Mouse (Mus musculus) layer of hippocampus, adult 9-10 months (tissue): ENCODE results near the gene Gm10717.
"Not testable (repeated sequence)": the region's sequence is repeated elsewhere in the genome, so short reads cannot be mapped to it uniquely, and the experiment has no call there.

Source experiments
- DNase-seq: peaks from one replicate; pipeline ENCODE4 v3.0.0; 2022; ENCODE audit warnings: low spot score

Gene Gm10717

DNA sequence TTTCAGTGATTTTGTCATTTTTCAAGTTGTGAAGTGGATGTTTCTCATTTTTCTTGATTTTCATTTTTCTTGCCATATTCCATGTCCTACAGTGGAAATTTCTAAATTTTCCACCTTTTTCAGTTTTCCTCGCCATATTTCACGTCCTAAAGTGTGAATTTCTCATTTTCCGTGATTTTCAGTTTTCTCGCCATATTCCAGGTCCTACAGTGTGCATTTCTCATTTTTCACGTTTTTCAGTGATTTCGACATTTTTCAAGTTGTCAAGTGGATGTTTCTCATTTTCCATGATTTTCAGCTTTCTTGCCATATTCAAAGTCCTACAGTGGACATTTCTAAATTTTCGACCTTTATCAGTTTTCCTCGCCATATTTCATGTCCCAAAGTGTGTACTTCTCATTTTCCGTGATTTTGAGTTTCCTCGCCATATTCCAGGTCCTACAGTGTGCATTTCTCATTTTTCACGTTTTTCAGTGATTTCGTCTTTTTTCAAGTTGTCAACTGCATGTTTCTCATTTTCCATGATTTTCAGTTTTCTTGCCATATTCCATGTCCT lies at the start of gene Gm10717:
Gene Gm10717 (plus strand): TSS at position 506 of the 556 bp plus-strand sequence.
- peak; percentile 24 for DNase-seq

DNA sequence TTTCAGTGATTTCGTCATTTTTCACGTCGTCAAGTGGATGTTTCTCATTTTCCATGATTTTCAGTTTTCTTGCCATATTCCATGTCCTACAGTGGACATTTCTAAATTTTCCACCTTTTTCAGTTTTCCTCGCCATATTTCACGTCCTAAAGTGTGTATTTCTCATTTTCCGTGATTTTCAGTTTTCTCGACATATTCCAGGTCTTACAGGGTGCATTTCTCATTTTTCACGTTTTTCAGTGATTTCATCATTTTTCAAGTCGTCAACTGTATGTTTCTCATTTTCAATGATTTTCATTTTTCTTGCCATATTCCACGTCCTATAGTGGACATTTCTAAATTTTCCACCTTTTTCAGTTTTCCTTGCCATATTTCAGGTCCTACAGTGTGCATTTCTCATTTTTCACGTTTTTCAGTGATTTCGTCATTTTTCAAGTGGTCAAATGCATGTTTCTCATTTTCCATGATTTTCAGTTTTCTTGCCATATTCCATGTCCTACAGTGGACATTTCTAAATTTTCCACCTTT lies 24.7 kb upstream of the Gm10717 start, which contains the start of gene Gm10722:
Gene Gm10722 (plus strand): TSS at position 478 of the 528 bp plus-strand sequence.
- DNase-seq = not testable (repeated sequence)

DNA sequence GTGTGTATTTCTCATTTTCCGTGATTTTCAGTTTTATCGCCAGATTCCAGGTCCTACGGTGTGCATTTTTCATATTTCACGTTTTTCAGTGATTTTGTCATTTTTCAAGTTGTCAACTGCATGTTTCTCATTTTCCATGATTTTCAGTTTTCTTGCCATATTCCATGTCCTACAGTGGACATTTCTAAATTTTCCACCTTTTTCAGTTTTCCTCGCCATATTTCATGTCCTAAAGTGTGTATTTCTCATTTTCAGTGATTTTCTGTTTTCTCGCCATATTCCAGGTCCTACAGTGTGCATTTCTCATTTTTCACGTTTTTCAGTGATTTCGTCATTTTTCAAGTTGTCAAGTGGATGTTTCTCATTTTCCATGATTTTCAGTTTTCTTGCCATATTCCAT lies 24.2 kb upstream of the Gm10717 start:
- peak; percentile 20 for DNase-seq

DNA sequence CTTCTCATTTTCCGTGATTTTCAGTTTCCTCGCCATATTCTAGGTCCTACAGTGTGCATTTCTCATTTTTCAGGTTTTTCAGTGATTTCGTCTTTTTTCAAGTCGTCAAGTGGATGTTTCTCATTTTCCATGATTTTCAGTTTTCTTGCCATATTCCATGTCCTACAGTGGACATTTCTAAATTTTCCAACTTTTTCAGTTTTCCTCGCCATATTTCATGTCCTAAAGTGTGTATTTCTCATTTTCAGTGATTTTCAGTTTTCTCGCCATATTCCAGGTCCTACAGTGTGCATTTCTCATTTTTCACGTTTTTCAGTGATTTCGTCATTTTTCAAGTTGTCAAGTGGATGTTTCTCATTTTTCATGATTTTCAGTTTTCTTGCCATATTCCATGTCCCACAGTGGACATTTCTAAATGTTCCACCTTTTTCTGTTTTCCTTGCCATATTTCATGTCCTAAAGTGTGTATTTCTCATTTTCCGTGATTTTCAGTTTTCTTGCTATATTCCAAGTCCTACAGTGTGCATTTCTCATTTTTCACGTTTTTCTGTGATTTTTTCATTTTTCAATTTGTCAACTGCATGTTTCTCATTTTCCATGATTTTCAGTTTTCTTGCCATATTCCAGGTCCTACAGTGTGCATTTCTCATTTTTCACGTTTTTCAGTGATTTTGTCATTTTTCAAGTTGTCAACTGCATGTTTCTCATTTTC lies 23.1 kb upstream of the Gm10717 start:
- peak; percentile 100 for DNase-seq

DNA sequence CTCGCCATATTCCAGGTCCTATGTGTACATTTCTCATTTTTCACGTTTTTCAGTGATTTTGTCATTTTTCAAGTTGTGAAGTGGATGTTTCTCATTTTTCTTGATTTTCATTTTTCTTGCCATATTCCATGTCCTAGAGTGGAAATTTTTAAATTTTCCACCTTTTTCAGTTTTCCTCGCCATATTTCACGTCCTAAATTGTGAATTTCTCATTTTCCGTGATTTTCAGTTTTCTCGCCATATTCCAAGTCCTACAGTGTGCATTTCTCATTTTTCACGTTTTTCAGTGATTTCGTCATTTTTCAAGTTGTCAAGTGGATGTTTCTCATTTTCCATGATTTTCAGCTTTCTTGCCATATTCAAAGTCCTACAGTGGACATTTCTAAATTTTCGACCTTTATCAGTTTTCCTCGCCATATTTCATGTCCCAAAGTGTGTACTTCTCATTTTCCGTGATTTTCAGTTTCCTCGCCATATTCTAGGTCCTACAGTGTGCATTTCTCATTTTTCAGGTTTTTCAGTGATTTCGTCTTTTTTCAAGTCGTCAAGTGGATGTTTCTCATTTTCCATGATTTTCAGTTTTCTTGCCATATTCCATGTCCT lies 22.3 kb upstream of the Gm10717 start, which contains the start of gene Gm11168:
Gene Gm11168 (plus strand): TSS at position 553 of the 603 bp plus-strand sequence.
- not testable (repeated sequence) for DNase-seq

DNA sequence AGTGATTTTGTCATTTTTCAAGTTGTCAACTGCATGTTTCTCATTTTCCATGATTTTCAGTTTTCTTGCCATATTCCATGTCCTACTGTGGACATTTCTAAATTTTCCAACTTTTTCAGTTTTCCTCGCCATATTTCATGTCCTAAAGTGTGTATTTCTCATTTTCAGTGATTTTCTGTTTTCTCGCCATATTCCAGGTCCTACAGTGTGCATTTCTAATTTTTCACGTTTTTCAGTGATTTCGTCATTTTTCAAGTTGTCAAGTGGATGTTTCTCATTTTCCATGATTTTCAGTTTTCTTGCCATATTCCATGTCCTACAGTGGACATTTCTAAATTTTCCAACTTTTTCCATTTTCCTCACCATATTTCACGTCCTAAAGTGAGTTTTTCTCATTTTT lies 19.0 kb upstream of the Gm10717 start:
- DNase-seq = not testable (repeated sequence)

DNA sequence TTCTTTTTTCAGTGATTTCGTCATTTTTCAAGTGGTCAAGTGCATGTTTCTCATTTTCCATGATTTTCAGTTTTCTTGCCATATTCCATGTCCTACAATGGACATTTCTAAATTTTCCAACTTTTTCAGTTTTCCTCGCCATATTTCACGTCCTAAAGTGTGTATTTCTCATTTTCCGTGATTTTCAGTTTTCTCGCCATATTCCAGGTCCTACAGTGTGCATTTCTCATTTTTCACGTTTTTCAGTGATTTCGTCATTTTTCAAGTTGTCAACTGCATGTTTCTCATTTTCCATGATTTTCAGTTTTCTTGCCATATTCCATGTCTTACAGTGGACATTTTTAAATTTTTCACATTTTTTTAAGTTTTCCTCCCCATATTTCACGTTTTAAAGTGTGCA lies 18.6 kb upstream of the Gm10717 start:
- DNase-seq = peak; percentile 100

DNA sequence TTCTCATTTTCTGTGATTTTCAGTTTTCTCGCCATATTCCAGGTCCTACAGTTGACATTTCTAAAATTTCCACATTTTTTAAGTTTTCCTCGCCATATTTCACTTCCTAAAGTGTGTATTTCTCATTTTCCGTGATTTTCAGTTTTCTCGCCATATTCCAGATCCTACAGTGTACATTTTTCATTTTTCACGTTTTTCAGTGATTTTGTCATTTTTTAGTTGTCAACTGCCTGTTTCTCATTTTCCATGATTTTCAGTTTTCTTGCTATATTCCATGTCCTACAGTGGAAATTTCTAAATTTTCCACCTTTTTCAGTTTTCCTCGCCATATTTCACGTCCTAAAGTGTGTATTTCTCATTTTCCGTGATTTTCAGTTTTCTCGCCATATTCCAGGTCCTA lies 17.9 kb upstream of the Gm10717 start:
- DNase-seq = not testable (repeated sequence)

DNA sequence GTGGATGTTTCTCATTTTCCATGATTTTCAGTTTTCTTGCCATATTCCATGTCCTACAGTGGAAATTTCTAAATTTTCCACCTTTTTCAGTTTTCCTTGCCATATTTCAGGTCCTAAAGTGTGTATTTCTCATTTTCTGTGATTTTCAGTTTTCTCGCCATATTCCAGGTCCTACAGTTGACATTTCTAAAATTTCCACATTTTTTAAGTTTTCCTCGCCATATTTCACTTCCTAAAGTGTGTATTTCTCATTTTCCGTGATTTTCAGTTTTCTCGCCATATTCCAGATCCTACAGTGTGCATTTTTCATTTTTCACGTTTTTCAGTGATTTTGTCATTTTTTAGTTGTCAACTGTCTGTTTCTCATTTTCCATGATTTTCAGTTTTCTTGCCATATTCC lies 15.9 kb upstream of the Gm10717 start:
- DNase-seq = not testable (repeated sequence)

DNA sequence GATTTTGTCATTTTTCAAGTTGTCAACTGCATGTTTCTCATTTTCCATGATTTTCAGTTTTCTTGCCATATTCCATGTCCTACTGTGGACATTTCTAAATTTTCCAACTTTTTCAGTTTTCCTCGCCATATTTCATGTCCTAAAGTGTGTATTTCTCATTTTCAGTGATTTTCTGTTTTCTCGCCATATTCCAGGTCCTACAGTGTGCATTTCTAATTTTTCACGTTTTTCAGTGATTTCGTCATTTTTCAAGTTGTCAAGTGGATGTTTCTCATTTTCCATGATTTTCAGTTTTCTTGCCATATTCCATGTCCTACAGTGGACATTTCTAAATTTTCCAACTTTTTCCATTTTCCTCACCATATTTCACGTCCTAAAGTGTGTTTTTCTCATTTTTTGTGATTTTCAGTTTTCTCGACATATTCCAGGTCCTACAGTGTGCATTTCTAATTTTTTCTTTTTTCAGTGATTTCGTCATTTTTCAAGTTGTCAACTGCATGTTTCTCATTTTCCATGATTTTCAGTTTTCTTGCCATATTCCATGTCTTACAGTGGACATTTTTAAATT lies 13.1 kb upstream of the Gm10717 start:
- DNase-seq = not testable (repeated sequence)

DNA sequence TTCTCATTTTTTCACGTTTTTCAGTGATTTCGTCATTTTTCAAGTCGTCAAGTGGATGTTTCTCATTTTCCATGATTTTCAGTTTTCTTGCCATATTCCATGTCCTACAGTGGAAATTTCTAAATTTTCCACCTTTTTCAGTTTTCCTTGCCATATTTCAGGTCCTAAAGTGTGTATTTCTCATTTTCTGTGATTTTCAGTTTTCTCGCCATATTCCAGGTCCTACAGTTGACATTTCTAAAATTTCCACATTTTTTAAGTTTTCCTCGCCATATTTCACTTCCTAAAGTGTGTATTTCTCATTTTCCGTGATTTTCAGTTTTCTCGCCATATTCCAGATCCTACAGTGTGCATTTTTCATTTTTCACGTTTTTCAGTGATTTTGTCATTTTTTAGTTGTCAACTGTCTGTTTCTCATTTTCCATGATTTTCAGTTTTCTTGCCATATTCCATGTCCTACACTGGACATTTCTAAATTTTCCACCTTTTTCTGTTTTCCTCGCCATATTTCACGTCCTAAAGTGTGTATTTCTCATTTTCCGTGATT lies 12.4 kb upstream of the Gm10717 start, which contains the start of gene Gm10721:
Gene Gm10721 (plus strand): TSS at position 408 of the 547 bp plus-strand sequence.
- not testable (repeated sequence) for DNase-seq

DNA sequence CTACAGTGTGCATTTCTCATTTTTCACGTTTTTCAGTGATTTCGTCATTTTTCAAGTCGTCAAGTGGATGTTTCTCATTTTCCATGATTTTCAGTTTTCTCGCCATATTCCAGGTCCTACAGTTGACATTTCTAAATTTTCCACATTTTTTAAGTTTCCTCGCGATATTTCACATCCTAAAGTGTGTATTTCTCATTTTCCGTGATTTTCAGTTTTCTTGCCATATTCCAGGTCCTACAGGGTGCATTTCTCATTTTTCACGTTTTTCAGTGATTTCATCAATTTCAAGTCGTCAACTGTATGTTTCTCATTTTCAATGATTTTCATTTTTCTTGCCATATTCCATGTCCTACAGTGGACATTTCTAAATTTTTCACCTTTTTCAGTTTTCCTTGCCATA lies 9.9 kb upstream of the Gm10717 start, which contains the start of gene Gm10720:
Gene Gm10720 (plus strand): TSS at position 301 of the 400 bp plus-strand sequence.
- DNase-seq = not testable (repeated sequence)

DNA sequence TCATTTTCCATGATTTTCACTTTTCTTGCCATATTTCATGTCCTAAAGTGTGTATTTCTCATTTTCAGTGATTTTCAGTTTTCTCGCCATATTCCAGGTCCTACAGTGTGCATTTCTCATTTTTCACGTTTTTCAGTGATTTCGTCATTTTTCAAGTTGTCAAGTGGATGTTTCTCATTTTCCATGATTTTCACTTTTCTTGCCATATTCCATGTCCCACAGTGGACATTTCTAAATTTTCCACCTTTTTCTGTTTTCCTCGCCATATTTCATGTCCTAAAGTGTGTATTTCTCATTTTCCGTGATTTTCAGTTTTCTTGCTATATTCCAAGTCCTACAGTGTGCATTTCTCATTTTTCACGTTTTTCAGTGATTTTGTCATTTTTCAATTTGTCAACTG lies 9.3 kb upstream of the Gm10717 start:
- not testable (repeated sequence) for DNase-seq

DNA sequence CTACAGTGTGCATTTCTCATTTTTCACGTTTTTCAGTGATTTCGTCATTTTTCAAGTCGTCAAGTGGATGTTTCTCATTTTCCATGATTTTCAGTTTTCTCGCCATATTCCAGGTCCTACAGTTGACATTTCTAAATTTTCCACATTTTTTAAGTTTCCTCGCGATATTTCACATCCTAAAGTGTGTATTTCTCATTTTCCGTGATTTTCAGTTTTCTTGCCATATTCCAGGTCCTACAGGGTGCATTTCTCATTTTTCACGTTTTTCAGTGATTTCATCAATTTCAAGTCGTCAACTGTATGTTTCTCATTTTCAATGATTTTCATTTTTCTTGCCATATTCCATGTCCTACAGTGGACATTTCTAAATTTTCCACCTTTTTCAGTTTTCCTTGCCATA lies 8.1 kb upstream of the Gm10717 start, which contains the start of gene Gm10719:
Gene Gm10719 (plus strand): TSS at position 301 of the 400 bp plus-strand sequence.
- DNase-seq = not testable (repeated sequence)

DNA sequence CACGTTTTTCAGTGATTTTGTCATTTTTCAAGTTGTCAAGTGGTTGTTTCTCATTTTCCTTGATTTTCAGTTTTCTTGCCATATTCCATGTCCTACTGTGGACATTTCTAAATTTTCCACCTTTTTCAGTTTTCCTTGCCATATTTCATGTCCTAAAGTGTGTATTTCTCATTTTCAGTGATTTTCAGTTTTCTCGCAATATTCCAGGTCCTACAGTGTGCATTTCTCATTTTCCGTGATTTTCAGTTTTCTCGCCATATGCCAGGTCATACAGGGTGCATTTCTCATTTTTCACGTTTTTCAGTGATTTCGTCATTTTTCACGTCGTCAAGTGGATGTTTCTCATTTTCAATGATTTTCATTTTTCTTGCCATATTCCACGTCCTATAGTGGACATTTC lies 6.3 kb upstream of the Gm10717 start:
- not testable (repeated sequence) for DNase-seq

DNA sequence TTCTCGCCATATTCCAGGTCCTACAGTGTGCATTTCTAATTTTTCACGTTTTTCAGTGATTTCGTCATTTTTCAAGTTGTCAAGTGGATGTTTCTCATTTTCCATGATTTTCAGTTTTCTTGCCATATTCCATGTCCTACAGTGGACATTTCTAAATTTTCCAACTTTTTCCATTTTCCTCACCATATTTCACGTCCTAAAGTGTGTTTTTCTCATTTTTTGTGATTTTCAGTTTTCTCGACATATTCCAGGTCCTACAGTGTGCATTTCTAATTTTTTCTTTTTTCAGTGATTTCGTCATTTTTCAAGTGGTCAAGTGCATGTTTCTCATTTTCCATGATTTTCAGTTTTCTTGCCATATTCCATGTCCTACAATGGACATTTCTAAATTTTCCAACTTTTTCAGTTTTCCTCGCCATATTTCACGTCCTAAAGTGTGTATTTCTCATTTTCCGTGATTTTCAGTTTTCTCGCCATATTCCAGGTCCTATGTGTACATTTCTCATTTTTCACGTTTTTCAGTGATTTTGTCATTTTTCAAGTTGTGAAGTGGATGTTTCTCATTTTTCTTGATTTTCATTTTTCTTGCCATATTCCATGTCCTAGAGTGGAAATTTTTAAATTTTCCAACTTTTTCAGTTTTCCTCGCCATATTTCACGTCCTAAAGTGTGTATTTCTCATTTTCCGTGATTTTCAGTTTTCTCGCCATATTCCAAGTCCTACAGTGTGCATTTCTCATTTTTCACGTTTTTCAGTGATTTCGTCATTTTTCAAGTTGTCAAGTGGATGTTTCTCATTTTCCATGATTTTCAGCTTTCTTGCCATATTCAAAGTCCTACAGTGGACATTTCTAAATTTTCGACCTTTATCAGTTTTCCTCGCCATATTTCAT lies 5.1 kb upstream of the Gm10717 start:
- DNase-seq = peak; percentile 43

DNA sequence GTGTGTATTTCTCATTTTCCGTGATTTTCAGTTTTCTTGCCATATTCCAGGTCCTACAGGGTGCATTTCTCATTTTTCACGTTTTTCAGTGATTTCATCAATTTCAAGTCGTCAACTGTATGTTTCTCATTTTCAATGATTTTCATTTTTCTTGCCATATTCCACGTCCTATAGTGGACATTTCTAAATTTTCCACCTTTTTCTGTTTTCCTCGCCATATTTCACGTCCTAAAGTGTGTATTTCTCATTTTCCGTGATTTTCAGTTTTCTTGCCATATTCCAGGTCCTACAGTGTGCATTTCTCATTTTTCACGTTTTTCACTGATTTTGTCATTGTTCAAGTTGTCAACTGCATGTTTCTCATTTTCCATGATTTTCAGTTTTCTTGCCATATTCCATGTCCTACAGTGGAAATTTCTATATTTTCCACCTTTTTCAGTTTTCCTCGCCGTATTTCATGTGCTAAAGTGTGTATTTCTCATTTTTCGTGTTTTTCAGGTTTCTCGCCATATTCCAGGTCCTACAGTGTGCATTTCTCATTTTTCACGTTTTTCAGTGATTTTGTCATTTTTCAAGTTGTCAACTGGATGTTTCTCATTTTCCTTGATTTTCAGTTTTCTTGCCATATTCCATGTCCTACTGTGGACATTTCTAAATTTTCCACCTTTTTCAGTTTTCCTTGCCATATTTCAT lies 2.8 kb upstream of the Gm10717 start:
- peak; percentile 92 for DNase-seq

DNA sequence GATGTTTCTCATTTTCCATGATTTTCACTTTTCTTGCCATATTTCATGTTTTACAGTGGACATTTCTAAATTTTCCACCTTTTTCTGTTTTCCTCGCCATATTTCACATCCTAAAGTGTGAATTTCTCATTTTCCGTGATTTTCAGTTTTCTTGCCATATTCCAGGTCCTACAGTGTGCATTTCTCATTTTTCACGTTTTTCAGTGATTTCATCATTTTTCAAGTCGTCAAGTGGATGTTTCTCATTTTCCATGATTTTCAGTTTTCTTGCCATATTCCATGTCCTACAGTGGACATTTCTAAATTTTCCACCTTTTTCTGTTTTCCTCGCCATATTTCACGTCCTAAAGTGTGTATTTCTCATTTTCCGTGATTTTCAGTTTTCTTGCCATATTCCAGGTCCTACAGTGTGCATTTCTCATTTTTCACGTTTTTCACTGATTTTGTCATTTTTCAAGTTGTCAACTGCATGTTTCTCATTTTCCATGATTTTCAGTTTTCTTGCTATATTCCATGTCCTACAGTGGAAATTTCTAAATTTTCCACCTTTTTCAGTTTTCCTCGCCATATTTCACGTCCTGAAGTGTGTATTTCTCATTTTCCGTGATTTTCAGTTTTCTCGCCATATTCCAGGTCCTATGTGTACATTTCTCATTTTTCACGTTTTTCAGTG lies 1.8 kb upstream of the Gm10717 start, which contains the start of gene Gm10718:
Gene Gm10718 (plus strand): TSS at position 236 of the 673 bp plus-strand sequence.
- DNase-seq = peak; percentile 63

DNA sequence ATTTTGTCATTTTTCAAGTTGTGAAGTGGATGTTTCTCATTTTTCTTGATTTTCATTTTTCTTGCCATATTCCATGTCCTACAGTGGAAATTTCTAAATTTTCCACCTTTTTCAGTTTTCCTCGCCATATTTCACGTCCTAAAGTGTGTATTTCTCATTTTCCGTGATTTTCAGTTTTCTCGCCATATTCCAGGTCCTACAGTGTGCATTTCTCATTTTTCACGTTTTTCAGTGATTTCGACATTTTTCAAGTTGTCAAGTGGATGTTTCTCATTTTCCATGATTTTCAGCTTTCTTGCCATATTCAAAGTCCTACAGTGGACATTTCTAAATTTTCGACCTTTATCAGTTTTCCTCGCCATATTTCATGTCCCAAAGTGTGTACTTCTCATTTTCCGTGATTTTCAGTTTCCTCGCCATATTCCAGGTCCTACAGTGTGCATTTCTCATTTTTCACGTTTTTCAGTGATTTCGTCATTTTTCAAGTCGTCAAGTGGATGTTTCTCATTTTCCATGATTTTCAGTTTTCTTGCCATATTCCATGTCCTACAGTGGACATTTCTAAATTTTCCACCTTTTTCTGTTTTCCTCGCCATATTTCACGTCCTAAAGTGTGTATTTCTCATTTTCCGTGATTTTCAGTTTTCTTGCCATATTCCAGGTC lies 1.1 kb upstream of the Gm10717 start:
- DNase-seq = peak; percentile 100
